Mouse (Mus musculus) thymus, adult 2 months (tissue): ENCODE measurements around the gene Cbx8.

Experiments
- CTCF ChIP-seq: fragments of 200-500 bp; IDR thresholded peaks from 2 replicates; pipeline ENCODE4 v1.5.1; 2012; ENCODE audit warnings: mild to moderate bottlenecking, control low read depth, low read length, moderate library complexity, borderline replicate concordance; ENCODE audit not compliant: control insufficient read depth, poor library complexity, insufficient read depth; ENCODE audit errors: extremely low read depth
- POLR2A ChIP-seq: fragments of 200-500 bp; IDR thresholded peaks from 2 replicates; pipeline ENCODE4 v1.6.1; 2012; ENCODE audit warnings: mild to moderate bottlenecking, low read length, control low read depth, moderate library complexity; ENCODE audit not compliant: control insufficient read depth, poor library complexity, insufficient read depth; ENCODE audit errors: extremely low read depth

- TF ChIP-seq CTCF = no peak
- TF ChIP-seq POLR2A = no peak
These were observed 38.1 kb upstream of the Cbx8 start for GRCm38 (mm10) chr11:119078691-119079444.
